Mouse (Mus musculus): ENCODE results near the gene Agap1.

The Agap1 gene

DNA sequence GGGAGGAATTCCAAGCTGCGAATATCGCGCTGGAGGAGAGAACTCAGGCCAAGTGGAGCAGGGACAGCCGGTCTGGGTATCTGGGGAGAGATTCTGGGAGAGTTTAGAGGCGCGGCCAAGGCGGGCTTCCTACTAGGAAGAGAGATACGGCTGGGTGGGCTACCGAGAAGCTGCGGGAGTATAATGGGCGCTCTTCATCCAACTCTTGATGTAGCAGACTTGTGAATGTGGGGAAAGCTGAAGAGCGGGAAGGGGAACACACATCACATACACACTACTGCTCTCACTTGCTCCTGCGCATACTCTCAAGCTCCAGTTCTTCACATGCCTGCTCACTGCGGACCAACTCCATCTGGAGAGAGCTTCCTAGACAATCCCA is 469.0 kb downstream of the Agap1 start:
- no peak for DNase-seq

GRCm38 (mm10) chr1:89925501-89926190 is 471.0 kb downstream of the Agap1 start:
- no peak for DNase-seq

DNA sequence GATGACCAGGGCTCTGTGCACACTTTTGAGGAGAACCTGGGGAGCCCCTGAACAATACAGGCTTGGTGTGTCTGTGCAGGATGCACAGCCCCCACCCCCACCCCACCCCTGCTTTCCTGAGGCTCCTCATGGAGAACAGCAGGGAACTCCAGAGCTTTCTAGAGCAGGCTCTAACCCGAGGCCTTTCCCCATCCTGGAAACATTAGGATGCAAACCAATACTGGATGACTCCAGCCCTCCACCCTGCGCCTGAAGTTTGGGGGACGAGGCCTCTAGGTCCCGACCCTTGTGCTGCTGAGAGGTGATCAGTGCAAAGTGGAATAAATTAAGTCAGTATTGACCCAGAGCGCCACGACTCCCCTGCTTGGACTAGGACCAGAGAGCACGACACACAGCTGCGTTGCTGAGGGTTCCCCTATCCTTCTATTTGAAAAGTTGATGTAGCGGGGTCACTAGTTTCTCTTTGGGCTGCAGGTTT is 472.0 kb downstream of the Agap1 start:
- no peak for DNase-seq

DNA sequence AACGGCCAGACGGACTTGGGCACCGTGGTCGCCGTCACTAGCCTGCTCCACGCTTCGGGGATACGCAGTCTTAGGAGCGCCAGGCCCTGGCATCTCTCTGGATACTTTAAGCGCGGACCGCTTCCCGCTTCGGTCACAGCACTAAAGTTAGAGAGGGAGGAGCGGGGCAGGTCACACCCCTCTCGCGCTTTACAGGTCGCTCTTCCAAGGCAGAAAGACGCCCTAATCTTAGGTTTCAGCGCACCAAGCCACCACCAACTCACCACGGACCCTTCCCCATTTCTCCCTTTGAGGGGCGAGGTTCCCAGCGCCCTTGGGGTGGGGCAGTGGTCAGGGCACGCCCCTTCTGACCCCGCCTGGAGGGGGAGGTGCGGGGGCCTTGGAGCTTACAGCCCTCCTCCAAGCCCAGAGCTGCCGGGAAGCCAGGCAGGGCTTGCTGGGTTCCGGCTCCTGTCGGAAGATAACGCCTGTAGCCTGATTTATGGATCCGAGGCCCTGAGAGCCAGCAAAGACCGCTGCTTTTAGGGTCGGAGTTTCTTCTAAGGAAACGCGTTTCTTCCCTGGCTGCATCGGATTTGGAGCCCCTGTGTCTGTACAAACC is 472.6 kb downstream of the Agap1 start:
- DNase-seq = no peak

DNA sequence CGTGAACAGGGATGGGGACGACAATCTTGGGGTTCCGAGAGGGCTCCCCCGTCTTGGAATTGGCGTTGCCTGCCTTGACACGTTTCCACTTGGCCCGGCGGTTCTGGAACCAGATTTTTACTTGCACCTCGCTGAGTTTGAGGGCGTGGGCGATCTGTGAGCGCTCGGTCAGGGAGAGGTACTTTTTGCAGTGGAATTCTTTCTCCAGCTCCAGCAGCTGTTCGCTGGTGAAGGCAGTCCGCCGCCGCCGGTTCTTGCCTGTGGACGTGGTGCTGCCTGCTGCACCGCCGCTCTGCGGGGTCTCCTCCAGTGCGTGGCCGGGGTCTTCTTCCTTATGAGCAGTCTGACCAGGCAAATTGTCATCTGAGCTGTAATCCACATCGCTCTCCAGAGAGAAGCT is 474.1 kb downstream of the Agap1 start:
- no peak for DNase-seq

- no peak for DNase-seq
Observed at GRCm38 (mm10) chr1:89929181-89929580, 474.6 kb downstream of the Agap1 start.

GRCm38 (mm10) chr1:89929721-89930505 is 475.3 kb downstream of the Agap1 start:
- DNase-seq = no peak

GRCm38 (mm10) chr1:89930551-89930950 is 475.9 kb downstream of the Agap1 start:
- DNase-seq = no peak

DNA sequence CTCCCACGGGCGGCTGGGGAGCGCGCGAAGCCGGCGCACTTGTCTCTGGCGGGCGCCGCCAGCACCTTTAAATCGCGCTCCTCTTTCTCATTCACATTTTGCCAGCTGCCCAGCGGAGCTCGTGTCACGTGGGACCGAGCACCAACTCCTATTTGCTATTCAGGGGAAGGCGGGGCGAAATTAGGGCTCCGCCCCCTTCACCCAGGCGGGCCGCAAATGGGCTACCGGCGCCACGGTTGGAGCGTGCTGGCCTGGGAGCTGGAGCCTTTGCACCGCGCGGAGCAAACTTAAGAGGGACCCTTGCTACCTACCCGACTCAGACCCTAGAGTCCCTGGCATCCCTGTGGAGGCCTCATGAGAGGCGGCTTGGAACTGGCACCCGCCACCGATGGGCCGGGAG is 476.5 kb downstream of the Agap1 start, which contains the start of gene Gbx2:
Gene Gbx2, minus strand, starts transcription at position 60 of the 400 bp plus-strand sequence.
- no peak for DNase-seq

DNA sequence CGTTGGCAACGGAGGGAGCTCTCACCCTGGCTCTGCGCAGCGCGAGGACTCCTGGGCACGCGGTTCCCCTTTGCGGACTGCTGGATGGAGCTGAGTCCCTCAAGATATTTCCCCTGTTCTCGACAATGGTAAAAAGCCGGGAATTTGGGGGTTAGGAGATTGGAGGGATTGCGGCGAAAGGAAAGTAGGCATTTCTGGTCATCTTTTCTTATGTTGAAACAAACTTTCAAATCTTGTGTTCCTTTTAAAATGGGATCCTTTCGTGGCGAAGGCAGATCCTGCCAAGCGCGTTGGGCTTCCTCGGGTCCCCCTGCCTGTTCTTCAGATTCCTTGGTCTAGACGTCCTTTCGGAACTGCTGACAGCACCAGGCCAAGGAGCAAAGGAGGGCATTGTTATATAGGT is 477.4 kb downstream of the Agap1 start:
- DNase-seq = no peak

- no peak for DNase-seq
Observed at GRCm38 (mm10) chr1:89932616-89933015, 478.0 kb downstream of the Agap1 start.

GRCm38 (mm10) chr1:89933028-89933427 is 478.4 kb downstream of the Agap1 start:
- DNase-seq = no peak

DNA sequence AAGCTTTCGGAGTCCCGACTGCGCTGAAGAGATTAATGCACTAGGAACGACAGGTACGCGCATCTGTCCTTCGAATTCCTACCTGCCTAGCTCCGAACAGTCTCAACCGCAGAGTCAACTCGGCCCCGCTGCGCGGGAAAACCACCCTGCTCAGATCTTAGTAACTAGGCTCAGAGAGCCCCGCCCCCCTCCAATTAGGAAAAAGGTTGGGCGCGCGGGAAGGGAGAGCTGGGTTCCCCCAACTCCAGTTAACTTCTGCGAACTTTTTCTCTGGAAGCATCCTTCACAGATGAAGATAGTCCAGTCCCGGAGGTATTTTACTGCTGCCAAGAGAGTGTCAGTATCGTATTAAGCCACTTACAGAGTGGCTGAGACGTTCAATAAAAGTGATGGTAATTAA is 479.2 kb downstream of the Agap1 start:
- no peak for DNase-seq

GRCm38 (mm10) chr1:89934316-89935260 is 480.0 kb downstream of the Agap1 start:
- DNase-seq = no peak

DNA sequence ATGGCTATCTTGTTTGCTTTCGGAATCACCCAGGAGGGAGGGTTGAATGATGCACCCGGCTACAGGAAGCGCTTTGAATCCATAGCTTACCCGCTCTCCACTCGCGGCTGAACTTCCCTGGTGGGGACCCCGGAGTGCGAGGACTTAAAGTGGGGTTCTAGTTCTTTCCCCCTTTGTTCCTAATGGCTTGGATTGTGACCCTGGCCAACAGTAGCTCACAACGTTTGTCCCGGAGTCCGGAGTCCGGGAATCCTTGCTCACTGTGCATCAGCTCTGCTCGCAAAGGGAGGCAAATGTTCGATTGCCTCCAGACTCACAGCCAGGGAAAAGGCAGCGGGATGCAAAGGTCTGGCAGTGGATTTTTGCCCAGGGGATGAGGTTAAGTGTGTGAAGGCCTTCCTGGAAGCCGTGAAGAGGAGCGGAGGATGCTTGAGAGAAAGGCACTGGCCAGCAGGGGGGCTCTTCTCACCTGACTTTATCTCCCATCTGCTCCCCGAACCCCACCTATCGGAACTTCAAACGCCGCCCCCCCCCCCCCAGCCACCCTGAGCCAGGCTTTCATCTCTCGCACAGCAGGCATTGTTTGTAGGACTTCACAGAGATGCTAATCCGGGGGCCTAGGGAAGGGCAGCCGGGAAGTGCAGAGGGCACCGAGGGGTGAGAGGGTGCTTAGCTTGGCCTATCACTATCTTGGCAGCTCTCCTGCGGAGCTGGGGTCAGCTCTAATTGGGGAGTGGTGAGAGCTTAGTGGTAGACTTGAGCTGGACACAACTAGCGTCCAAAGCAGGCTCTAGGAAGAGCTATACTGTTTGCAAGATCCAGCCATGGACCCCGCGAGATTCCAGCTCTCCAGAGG is 481.1 kb downstream of the Agap1 start:
- no peak for DNase-seq

GRCm38 (mm10) chr1:89938884-89939595 is 484.4 kb downstream of the Agap1 start:
- no peak for DNase-seq

GRCm38 (mm10) chr1:89939596-89939960 is 485.0 kb downstream of the Agap1 start:
- DNase-seq = no peak

DNA sequence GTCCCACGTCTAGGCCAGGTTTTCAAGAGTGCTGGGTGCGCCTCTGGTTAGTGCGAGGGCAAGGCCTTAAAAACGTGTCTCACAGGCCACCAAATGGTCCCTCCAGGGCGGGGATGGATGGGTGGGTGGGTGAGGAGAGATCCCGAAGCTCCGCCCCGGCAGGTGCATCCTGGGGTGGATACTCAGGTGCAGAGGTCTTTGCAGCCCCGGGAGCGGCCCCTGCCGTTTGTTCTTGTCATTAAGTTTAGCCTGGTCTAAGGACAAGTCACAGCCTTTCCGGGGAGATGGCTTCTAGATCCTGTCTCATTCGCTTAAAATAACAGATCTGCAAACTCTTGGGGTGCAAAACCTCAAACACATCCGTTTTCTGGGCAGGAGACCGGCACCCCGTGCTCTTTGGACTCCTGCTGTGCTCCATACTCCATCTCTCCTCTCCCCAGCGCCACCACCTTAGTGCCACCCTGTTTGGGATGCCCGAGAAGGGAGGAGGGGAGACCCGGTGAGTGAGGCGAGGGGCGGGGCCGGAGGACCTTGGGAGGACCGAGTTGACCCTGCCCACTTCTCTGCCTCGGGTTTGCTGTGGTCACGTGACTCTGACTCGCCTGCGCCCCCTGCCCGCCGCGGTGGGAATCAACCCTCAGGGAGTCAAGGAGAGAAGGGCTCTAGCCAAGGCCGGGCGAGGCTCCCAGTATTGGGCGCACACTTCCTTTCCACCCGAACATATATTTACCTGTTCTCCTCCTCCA is 485.5 kb downstream of the Agap1 start:
- peak; percentile 39 for DNase-seq

DNA sequence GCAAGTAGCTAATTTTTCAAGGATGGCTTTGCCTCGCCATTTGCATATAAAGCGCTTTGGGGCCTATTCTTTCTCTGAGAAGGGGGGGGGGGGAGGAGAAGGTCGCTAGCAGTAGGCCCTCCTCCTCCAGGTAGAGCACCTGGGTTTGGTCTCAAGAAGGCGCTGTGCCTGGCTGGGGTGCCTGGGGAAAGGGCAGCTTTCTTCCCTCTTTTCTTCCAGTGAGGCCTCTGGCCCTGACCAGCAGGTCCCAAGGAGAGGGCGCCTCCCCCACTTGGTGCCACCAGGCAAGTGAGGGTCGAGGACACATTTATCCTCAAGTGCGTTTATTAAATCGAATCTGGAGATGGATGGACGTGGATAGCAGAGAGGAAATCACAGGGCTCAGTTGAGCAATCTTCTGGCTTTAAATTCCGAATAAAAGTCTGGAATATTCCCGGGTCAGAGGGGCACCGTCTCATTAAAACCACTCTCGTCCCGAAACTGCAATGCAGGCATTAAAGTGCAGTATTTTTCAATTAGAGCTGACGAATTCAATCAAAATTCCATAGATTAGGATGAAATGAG is 486.4 kb downstream of the Agap1 start:
- no peak for DNase-seq
